Mouse (Mus musculus): Measurements from ENCODE around the gene Esr1. TPM values are rescaled to one million over a fixed set of nuclear protein-coding genes. Genes with fewer than 3 reads are reported as not detected.

Esr1 gene
- total RNA-seq (2015), result 3.9 and 4.0 TPM in 2 replicates
- 2.4 and 3.3 TPM in 2 replicates for total RNA-seq (2017)

DNA sequence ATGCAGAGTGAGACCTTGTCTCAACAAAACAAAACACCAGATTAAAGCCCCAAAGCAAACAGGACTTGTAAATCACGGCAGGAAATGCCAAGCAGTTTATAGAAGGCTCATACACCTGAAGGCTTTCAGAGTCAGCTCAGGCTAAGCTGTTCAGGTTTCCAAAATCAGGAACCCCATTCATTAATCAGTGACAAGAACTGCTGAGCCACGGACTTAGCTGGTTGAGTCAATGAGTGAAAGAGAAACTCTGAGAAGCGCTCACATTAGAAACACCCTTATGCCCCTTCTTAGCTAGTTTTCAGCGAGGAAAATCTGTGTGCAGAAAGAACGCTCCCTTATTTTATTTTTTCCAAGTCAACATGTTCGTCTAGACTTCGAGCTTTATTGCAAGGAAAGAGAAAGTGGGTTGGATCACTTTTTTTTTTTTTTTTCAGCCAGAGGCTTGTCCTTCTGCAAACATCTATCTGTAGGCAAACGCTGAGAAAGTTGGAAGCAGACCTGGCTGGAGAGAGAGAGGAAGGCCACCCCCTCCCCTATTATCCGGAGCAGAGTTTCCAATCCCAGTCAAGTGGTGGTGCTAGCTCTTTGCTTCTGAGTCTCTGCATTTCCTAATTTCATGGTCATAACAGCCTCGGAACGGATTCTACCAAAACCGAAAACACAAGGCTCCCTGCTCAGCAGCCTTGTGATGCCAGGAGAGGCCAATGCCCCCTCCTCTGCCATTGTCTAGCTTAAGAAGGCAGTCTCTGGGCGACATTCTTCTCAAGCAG lies at the start of gene Esr1:
Esr1 (plus strand) TSS at position 208 of the 770 bp plus-strand sequence.
- ATAC-seq (ENCODE audit: poor library complexity, severe bottlenecking), result peak; percentile 43

DNA sequence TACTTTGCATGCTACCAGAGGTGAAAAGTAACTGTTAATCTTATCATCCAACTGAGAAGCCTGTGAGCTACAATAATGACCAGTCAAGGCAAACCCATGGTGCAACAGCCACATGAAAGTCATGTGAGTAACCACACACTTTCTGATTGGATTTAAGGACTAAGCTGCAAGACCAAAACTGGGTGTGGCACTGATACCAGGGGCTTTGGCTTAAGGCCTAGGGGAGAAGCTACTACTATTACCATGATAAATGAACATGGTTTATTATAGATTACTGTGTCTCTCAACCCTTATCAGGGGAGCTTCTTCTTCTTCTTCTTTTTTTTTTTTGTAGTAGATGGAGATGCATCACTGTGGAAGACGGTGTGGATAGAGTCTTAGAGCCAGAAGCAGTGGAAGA lies 46.2 kb upstream of the Esr1 start:
- no peak for ATAC-seq (ENCODE audit: poor library complexity, severe bottlenecking)

GRCm38 (mm10) chr10:4570778-4571177 lies 40.6 kb upstream of the Esr1 start:
- ATAC-seq (ENCODE audit: poor library complexity, severe bottlenecking), result no peak

GRCm38 (mm10) chr10:4571304-4571703 lies 40.1 kb upstream of the Esr1 start:
- no peak for ATAC-seq (ENCODE audit: poor library complexity, severe bottlenecking)

GRCm38 (mm10) chr10:4581905-4582304 lies 29.5 kb upstream of the Esr1 start:
- no peak for ATAC-seq (ENCODE audit: poor library complexity, severe bottlenecking)

DNA sequence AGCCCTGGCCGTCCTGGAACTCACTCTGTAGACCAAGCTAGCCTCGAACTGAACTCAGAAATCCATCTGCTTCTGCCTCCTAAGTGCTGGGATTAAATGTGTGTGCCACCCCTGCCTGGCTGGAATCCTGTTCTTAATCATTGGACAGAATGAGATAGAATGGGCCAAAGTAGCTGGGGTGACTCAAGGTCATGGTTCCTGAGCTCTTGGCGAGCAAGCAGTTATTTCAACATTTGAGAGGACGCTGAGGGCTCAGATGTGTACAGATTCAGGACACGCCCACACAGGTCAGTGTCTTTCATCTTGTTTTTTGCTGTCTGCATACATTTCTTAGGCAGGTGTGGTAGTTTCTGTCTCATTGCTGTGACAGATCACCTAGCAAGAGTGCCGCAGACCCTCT lies 24.7 kb upstream of the Esr1 start:
- ATAC-seq (ENCODE audit: poor library complexity, severe bottlenecking), result no peak

DNA sequence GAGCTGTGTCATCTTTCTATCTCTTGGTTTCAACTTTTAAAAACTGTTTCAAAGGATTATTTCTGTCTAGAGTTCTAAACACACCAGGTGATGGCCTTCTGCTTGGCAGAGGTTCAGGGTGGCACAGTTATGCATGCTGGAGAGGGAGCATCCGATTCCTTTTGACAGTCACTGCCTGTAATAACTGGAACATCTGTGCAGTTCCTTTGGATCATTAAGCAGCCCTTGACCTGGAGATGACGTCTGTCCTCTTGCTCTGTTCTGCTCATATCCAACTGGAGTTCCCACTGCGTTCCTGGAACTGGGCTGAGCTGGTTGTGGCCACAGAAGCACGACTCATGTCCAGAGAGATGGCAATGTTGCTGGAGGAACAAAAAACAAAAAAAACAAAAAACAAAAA lies 21.8 kb upstream of the Esr1 start:
- ATAC-seq (ENCODE audit: poor library complexity, severe bottlenecking), result no peak

GRCm38 (mm10) chr10:4590956-4591355 lies 20.4 kb upstream of the Esr1 start:
- ATAC-seq (ENCODE audit: poor library complexity, severe bottlenecking), result no peak

DNA sequence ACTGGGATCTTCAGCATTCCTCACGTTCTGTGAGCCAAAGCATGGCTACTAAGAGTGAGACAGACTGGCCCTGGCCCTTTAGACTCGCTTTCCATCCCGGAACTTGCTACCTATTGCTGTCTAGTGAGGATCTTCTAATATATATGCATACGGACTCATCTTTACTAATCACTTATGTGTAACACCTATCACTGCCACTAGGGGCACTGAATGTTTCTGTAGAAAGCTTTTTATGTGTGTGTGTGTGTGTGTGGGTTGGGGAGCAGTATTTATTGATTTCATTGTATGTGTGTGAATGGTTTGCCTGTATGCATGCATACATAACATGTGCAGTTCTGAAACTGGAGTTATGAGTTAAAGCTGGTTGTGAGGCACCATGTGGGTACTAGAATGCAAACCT lies 17.6 kb upstream of the Esr1 start:
- ATAC-seq (ENCODE audit: poor library complexity, severe bottlenecking), result peak; percentile 52; the same call in 1 of the 2 replicates

GRCm38 (mm10) chr10:4597211-4597610 lies 14.2 kb upstream of the Esr1 start:
- ATAC-seq (ENCODE audit: poor library complexity, severe bottlenecking), result no peak

DNA sequence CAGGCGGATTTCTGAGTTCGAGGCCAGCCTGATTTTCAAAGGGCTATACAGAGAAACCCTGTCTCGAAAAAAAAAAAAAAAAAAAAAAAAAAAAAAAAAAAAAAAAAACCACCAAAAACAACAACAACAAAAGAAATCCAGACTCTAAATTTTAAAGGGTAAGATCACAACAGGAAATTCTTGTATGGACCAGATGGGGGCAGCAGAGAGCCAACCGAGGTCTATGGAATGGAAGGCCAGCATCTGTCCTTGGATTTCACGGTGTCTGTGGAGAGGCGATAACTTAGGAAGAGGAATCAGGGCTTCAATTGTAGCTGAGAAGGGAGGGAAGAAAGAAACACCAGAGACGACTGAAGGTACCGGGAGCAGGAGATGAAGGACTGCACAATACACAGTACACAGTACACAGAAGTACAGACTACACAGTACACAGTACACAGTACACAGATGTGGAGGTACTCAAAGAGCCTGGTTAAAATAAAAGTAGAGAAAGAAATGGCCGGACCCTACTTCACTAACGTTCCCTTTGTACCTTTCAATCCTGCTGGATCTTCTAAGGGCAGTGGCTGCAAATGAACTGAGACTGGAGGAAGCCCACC lies 13.1 kb upstream of the Esr1 start:
- peak; percentile 46; the same call in 1 of the 2 replicates for ATAC-seq (ENCODE audit: poor library complexity, severe bottlenecking)

- no peak for ATAC-seq (ENCODE audit: poor library complexity, severe bottlenecking)
Measured at GRCm38 (mm10) chr10:4598916-4599315, 12.5 kb upstream of the Esr1 start.

- no peak for ATAC-seq (ENCODE audit: poor library complexity, severe bottlenecking)
Measured at GRCm38 (mm10) chr10:4599591-4599990, 11.8 kb upstream of the Esr1 start.

DNA sequence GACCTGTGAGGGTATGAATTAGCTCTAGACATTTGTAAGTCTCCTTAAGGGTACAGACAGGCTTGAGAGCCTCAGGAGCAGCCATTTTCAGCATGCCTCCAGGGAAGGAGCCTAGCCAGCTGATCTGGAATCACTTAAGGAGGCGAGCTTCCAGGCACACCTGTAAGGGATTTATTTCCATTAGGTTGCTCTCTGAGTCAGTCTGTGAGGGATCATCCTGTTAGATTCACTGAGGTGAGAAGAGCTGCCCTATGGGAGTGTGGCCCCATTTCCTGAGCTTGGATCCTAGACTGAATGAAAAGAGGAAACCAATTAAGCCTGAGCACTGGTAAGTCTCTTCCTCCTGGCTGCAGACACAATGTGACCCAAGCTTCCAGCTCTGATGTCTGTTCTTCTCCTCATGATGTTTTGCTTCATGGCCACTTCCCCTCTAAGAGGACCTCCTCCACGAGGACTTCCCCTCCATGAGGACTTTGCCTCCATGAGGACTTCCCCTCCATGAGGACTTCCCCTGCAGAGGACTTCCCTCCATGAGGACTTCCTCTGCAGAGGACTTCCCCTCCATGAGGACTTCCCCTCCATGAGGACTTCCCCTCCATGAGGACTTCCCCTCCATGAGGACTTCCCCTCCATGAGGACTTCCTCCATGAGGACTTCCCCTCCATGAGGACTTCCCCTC lies 10.5 kb upstream of the Esr1 start:
- peak; percentile 58 for ATAC-seq (ENCODE audit: poor library complexity, severe bottlenecking)

DNA sequence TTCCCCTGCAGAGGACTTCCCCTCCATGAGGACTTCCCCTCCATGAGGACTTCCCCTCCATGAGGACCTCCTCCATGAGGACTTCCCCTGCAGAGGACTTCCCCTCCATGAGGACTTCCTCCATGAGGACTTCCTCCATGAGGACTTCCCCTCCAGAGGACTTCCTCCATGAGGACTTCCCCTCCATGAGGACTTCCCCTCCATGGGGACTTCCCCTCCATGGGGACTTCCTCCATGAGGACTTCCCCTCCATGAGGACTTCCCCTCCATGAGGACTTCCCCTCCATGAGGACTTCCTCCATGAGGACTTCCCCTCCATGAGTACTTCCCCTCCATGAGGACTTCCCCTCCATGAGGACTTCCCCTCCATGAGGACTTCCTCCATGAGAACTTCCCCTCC lies 9.8 kb upstream of the Esr1 start:
- peak; percentile 55 for ATAC-seq (ENCODE audit: poor library complexity, severe bottlenecking)

- no peak for ATAC-seq (ENCODE audit: poor library complexity, severe bottlenecking)
Measured at GRCm38 (mm10) chr10:4602466-4602865, 8.9 kb upstream of the Esr1 start.

- ATAC-seq (ENCODE audit: poor library complexity, severe bottlenecking), result no peak
Measured at GRCm38 (mm10) chr10:4604527-4605209, 6.7 kb upstream of the Esr1 start.

DNA sequence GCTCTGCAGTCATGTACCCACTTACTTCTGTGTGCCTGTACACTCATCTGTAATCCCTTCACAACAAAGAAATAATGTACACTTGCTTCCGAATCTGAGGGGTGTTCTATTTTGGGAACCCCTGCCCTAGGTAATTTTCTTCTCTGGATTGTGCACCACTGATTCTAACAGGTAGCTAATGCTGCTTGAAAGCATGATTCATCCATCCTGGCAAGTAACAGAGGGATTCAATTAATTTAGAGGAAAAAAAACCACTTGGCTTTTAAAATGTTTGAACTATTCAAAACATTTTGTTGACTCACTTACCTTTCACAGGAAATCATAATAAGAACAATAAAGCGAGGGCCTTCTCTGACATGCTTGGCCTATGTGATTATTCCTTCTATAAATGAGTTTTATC lies 1.2 kb upstream of the Esr1 start:
- no peak for ATAC-seq (ENCODE audit: poor library complexity, severe bottlenecking)

DNA sequence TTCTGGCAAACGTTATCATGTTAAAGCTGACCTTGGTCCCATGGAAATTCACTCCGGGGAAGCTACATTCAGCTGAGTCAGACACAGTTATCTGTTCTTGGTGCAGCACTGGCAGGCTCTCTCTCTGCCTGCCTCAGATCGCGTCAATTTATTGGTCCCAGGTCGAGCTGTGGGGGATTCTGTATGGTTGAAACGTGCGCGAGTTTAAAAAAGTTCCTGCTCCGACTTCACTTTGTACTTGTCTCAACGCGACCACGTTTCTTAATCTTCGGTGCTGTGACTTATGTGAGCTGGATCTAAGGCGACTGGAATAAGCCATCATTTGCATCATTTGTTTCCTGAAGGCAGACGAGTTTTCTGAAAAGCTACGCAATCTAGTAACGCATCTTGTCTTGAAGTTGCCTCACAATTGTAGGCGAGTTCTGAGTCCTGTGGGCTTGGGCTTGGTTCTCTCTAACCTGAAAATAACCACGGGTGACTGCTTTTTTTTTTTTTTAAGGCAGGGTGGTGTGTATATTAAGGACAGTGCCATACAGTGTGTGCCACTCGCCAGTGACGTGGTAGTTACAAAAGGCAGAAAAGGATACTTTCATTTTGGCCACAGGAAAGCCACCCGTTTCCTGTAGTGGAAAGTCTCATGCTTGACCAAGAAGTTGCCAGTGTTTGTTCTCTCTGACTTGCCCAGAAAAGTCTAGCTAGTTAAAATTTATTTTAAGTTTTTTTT lies 1.1 kb downstream of the Esr1 start:
- ATAC-seq (ENCODE audit: poor library complexity, severe bottlenecking), result peak; percentile 75

GRCm38 (mm10) chr10:4618026-4618425 lies 6.6 kb downstream of the Esr1 start:
- ATAC-seq (ENCODE audit: poor library complexity, severe bottlenecking), result no peak

- ATAC-seq (ENCODE audit: poor library complexity, severe bottlenecking), result no peak
Measured at GRCm38 (mm10) chr10:4618686-4619085, 7.3 kb downstream of the Esr1 start.
